Mouse (Mus musculus) ovary, adult 10 weeks (tissue): ENCODE measurements around the gene Zfp607b. TPM values are rescaled to one million over a fixed set of nuclear protein-coding genes. Genes with fewer than 3 reads are reported as not detected.

Source experiments
- polyA plus RNA-seq: library from polyadenylated mRNA; stranded (reverse); fragments of 350-450 nt; fragmentation: Illumina TruSeq; extraction: RNeasy Lipid Tissue Mini Kit (QIAGEN cat#74804); gene quantifications from one replicate; pipeline ENCODE4 v1.2.3, GENCODE M21; 2014

The Zfp607b gene
- 6.0 TPM for polyA plus RNA-seq

DNA sequence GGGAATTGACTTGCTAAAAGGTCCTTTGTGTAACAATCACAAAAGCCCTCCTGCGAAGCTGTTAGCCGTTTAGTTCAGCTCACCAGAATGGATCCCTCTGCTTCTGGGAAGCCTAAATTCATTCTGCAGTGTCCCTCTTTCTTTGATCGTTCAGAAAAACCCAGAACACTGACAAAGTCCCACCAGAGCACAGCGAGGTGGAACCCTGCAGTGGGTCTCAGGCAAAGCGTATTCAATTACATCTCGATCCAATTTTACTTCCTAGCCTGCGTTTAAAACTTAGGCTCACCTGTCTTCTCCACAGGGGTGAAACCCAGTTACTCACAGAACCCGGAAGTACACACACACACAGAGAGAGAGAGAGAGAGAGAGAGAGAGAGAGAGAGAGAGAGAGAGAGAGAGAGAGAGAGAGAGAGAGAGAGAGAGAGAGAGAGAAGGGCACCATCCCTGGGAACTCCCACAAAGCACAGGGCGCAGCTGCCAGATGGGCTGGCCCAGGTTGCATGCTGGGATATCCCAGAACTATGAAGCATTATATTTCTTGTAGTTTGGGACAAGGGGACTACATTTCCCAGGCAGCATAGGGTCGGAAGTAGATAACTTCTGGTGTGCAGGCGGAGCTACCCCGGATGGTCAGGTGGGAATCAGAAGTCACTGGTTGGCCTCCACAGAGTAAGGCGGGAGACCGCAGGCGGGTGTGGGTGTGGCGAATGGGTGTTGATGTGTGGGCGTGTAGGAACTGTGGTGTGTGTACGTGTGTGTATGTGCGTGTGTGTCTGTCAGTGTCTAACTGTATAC is at the start of gene Zfp607b:
Gene Zfp607b (plus strand): TSS at position 526 of the 798 bp plus-strand sequence.

DNA sequence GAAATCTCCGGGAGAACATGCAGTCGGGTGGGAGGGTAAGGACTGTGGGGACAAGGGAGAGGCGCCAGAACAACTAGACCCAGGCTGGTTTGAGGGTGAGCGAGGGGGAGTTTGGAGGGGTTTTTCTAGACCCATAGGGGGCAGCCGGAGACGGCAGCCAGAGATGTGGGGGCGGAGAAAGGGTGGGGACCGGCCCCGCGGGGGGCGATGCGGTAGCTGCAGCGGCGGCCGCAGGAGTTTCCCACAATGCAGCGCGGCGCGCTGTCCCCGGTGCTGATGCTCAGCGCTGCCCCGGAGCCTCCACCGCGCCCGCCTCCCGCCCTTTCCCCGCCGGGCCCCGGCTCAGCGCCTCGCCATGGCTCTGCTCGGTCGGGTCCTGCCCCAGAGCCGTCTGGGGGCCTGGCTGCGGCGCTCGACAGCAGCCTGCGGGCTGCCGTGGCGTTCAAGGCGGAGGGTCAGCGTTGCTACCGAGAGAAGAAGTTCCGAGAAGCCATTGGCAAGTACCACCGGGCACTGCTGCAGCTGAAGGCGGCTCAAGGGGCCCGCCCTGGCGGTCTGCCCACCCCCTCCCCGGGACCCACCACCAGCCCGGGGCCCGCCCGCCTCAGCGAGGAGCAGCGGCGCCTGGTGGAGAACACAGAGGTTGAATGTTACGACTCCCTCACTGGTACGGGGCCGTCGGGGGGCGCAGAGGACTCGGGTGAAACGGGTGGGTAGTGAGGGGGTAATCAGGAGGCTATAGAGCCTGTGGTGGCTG is 35.3 kb upstream of the Zfp607b start, which contains the start of gene Ttc9b:
Gene Ttc9b (plus strand): TSS at position 235 of the 757 bp plus-strand sequence.

DNA sequence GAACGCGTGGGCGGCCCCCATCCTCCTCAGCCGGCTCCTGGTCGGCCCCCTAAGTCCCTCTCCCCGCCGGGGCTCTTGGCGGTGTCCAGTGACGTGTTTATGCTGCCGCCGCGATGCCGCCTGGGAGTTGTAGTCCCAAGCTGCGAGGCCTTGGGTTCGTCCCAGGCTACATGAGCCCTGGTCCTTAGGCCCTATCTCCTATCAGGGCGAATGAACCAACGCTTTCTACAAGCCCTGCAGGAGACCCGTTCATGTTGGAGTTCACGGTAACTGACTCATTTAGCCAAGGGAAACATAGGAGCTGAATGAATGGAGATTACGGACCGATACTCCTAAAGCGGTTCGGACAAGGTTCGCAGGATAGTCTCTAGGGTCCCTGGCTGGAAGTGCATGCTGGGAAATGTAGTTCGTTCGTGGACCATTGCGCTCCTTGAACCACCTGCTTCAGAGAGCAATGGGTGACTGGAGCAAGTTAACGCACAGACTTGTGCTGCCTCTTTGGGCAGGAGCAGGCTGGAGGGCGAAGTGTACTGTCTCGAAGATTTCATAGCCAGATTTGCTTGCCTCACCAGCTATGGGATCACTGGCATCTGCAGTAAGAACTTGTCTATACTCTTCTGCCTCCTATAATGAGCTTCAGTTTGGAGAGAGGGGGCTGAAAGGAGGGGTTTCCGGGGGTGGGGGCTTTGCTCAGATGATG is 14.5 kb upstream of the Zfp607b start, which contains the start of gene Map3k10:
Gene Map3k10 (minus strand): TSS at position 77 of the 700 bp plus-strand sequence.

DNA sequence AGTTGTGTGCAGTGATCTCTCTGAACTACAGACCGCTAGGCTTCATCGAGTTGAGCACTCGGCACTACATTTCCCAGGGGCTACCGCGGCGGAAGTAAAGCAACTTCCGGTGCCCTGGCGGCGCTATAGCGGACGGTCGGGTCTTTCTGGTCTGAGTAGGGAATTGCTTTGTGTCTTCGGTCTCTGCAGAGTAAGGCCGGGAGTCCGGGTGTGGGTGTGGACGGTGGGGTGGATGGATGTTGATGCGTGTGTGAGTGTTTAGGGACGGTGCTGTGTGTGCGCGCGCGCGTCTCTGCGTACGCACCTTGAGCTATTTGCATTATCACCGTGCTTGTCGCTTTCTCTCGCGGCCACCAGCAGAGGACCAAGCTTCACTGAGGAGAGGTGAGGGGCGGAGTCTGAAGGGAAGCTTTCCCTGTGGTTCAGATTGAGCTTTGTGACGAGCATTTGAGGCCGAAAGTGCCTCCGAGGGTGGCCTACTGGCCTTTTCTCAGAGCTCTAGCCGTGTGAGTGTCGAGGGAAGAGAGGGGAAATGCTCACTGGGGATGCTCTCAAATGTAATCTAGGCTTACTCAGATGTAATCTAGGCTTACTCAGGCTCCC is 42.2 kb downstream of the Zfp607b start, which contains the start of gene Zfp60:
Gene Zfp60 (plus strand): TSS at position 109 of the 603 bp plus-strand sequence.

Other genes with a start within 250 kb of the Zfp607b start
- gene Sptbn4, start 241.7 kb upstream of the Zfp607b start, polyA plus RNA-seq: not detected
- gene Blvrb, start 241.4 kb upstream of the Zfp607b start, polyA plus RNA-seq: not detected
- 2.0 TPM for gene Sertad3, start 215.6 kb upstream of the Zfp607b start, polyA plus RNA-seq
- gene Sertad1, start 202.4 kb upstream of the Zfp607b start, polyA plus RNA-seq: 0.51 TPM
- 0.14 TPM for gene Prx, start 190.0 kb upstream of the Zfp607b start, polyA plus RNA-seq
- gene Hipk4, start 166.1 kb upstream of the Zfp607b start, polyA plus RNA-seq: 0.46 TPM
- gene Pld3, start 136.1 kb upstream of the Zfp607b start, polyA plus RNA-seq: 0.34 TPM
- gene 2310022A10Rik, start 136.1 kb upstream of the Zfp607b start, polyA plus RNA-seq: 2.0 TPM
- gene Akt2, start 97.8 kb upstream of the Zfp607b start, polyA plus RNA-seq: 9.0 TPM
- gene Ttc9b, start 35.4 kb upstream of the Zfp607b start, polyA plus RNA-seq: not detected
- gene Map3k10, start 14.7 kb upstream of the Zfp607b start, polyA plus RNA-seq: 0.91 TPM
- gene Zfp60, start 42.0 kb downstream of the Zfp607b start, polyA plus RNA-seq: 73.2 TPM
- gene Zfp626, start 117.9 kb downstream of the Zfp607b start, polyA plus RNA-seq: 22.4 TPM
- 20.3 TPM for gene Zfp59, start 149.3 kb downstream of the Zfp607b start, polyA plus RNA-seq
- 12.0 TPM for gene Zfp607a, start 168.2 kb downstream of the Zfp607b start, polyA plus RNA-seq
- gene Zfp974, start 240.1 kb downstream of the Zfp607b start, polyA plus RNA-seq: 29.3 TPM